Mouse (Mus musculus) cerebellum, adult 11 months (tissue): Measurements from ENCODE around the gene Pank2.

Experiments
- DNase-seq: peaks from one replicate; pipeline ENCODE4 v3.0.0; 2022

The Pank2 gene

GRCm38 (mm10) chr2:131330548-131330947 is 68.3 kb downstream of the Pank2 start:
- no peak for DNase-seq

- no peak for DNase-seq
These were observed 75.3 kb downstream of the Pank2 start for GRCm38 (mm10) chr2:131337602-131338001.

DNA sequence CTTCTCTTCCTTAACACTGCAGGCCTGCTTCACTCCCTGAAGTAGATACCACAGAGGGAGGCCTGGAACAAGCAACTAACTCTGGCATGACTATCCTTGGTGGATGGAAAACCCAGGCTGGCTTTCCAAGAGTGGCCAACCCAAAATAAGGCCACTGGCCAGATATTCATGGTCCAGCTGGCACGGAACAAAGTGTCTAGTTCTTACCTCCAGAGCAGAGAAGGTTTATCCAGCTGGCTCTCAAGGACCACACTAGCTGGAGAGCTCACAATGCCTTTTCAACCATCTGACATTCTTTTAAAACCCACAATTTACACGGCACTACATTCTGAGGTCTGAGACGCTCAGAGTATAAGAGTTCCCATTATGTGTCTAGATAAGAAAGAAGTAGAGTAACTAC is 82.2 kb downstream of the Pank2 start:
- peak; percentile 54 for DNase-seq

DNA sequence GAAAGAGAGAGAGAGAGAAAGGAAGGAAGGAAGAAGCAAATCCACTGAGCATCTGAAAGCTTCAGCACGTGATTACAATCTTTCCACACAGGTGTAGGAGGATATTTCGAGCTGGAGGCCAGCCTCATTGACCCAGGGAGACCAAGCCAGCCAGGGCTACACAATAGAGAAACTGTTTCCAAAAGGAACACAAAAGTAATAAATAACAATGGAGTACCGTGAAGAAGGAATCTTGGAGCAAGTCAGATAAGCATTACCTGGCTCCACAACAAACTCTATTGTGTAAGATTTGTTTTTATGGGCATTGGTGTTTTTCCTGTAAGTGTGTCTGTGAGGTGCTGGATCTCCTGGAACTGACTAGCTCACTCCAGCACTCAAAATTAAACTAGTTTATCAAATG is 83.3 kb downstream of the Pank2 start:
- DNase-seq = no peak
